In genomic region chr4:116708201-116708764, GRCm38 (mm10) we compare ENCODE assay signal across 8 mouse cellular contexts. TPM values are rescaled to one million over a fixed set of nuclear protein-coding genes. Genes with fewer than 3 reads are reported as not detected.
DNase-seq lines count a peak whose midpoint lies in the region; ATAC-seq lines count a peak whose summit lies in the region.

Gene Mmachc, minus strand, starts transcription at chr4:116708406.
Gene Ccdc163, plus strand, starts transcription at chr4:116708509.

- no peaks in the 10 kb centered on the region for H3K9me3 ChIP-seq in hindbrain, embryonic 16.5 days (ENCODE audit: control insufficient read depth, low read length)

- H3K36me3 ChIP-seq in hindbrain, embryonic 16.5 days (ENCODE audit: control insufficient read depth, insufficient read depth, low read length): no peaks in the 10 kb centered on the region
- H3K36me3 ChIP-seq in macrophage (ENCODE audit: inconsistent target): no peaks in the 10 kb centered on the region

- no peaks in the 10 kb centered on the region for H3K79me2 ChIP-seq in macrophage (ENCODE audit: inconsistent target)

- peak; percentile 88 for DNase-seq in WW6 (ENCODE audit: low read depth, low spot score)
- DNase-seq in cerebellum, postnatal 4 days (ENCODE audit: low spot score in 2 of 2): peak; percentile 65 to 83
- peak; percentile 95 for DNase-seq in gastrocnemius, adult 18-20 months (ENCODE audit: low spot score)
- DNase-seq in left cerebral cortex, adult 18-20 months (ENCODE audit: low spot score in 2 of 2): peak; percentile 88 to 93
- peak; percentile 98 for DNase-seq in right cerebral cortex, adult 18-20 months
- peak; percentile 40 for DNase-seq in urinary bladder, postnatal 10 days (ENCODE audit: low spot score)

- WGBS in hindbrain, embryonic 16.5 days: under 1% methylated on average over 29 of the region's 29 CpGs
- under 1% methylated on average over 29 of the region's 29 CpGs for WGBS in macrophage (ENCODE audit: missing documents)

- no peaks in the 10 kb centered on the region for H3K27me3 ChIP-seq in hindbrain, embryonic 16.5 days (replicated peaks; ENCODE audit: control insufficient read depth, insufficient read depth, low read length)

- peak; percentile 99 for ATAC-seq in hindbrain, embryonic 16.5 days

- H3K4me2 ChIP-seq in hindbrain, embryonic 16.5 days (ENCODE audit: low read length): peak within 1 kb of the TSS; percentile 89

- peaks cover 12% of the 10 kb centered on the region for H3K4me1 ChIP-seq in hindbrain, embryonic 16.5 days (ENCODE audit: control insufficient read depth, insufficient read depth, low read depth, low read length)

- H3K9ac ChIP-seq in hindbrain, embryonic 16.5 days (ENCODE audit: low read depth, low read length): peak within 1 kb of the TSS; percentile 70

- H3K27ac ChIP-seq in hindbrain, embryonic 16.5 days (ENCODE audit: low read depth, low read length): peak within 1 kb of the TSS; percentile 61; the same call in 1 of the 2 replicates
- peak within 1 kb of the TSS; percentile 32 for H3K27ac ChIP-seq in macrophage

- peak within 1 kb of the TSS; percentile 58 for H3K4me3 ChIP-seq in hindbrain, embryonic 16.5 days (ENCODE audit: low read length)
- peak within 1 kb of the TSS; percentile 72 for H3K4me3 ChIP-seq in macrophage (ENCODE audit: inconsistent target)

RNA-seq across cellular contexts. Expression of gene Mmachc, which starts in this region (rescaled TPM):
- 10 to 100 TPM; 33.3 to 34.9 TPM for total RNA-seq in gastrocnemius, adult 18-20 months (2021)
- 22.6 and 24.5 TPM in 2 replicates for polyA plus RNA-seq in hindbrain, embryonic 16.5 days (2015; fragmentation: Nextera tagmentation; extraction: Ambion mirVana)
- 10 to 100 TPM; 16.1 to 17.5 TPM for total RNA-seq in left cerebral cortex, adult 18-20 months (2021)
- 1 to 10 TPM in 8 of 26 experiments, under 1 TPM in 7, not detected in 11; 0.34 to 3.6 (median 1.5) TPM for total RNA-seq in macrophage (2018; cell fraction: chromatin; rRNA removed)
- total RNA-seq in macrophage (2018; cell fraction: cytosol; rRNA removed): 10 to 100 TPM in 1 of 26 experiments, 1 to 10 TPM in 25; 4.2 to 10.0 (median 6.3) TPM
- 1 to 10 TPM in 19 of 26 experiments, under 1 TPM in 6, not detected in 1; 0.50 to 8.3 (median 1.7) TPM for total RNA-seq in macrophage (2018; cell fraction: nucleus; rRNA removed)
- polyA plus RNA-seq in macrophage (2018): 5.1 to 10.4 TPM (median 9.4 TPM) in 3 replicates

RNA-seq across cellular contexts. Expression of gene Ccdc163, which starts in this region (rescaled TPM):
- 1 to 10 TPM; 2.2 to 2.6 TPM for total RNA-seq in gastrocnemius, adult 18-20 months (2021)
- polyA plus RNA-seq in hindbrain, embryonic 16.5 days (2015; fragmentation: Nextera tagmentation; extraction: Ambion mirVana): 8.0 and 11.2 TPM in 2 replicates
- total RNA-seq in left cerebral cortex, adult 18-20 months (2021): 1 to 10 TPM; 5.5 to 6.2 TPM
- total RNA-seq in macrophage (2018; cell fraction: chromatin; rRNA removed): 100 to 1,000 TPM in 1 of 26 experiments, 10 to 100 TPM in 25; 30.6 to 103 (median 65.3) TPM
- total RNA-seq in macrophage (2018; cell fraction: cytosol; rRNA removed): 10 to 100 TPM in 22 of 26 experiments, 1 to 10 TPM in 4; 8.1 to 23.9 (median 12.8) TPM
- total RNA-seq in macrophage (2018; cell fraction: nucleus; rRNA removed): 10 to 100 TPM; 26.0 to 80.4 (median 57.5) TPM
- polyA plus RNA-seq in macrophage (2018): 7.9 to 32.9 TPM (median 10.8 TPM) in 3 replicates

Comparison
In these comparisons a context has a peak if more than half of its experiments do, and no peak if none do; other contexts are left out.
1. Peak in every context shown above with its lines: DNase-seq, ATAC-seq, H3K4me3 ChIP-seq and H3K27ac ChIP-seq.
2. DNase-seq: peak in every context shown above with its lines; median percentile 98 in right cerebral cortex, adult 18-20 months; 95 in gastrocnemius, adult 18-20 months; 90 in left cerebral cortex, adult 18-20 months; 88 in WW6; 74 in cerebellum, postnatal 4 days; 40 in urinary bladder, postnatal 10 days.